23 mouse cellular contexts compared by ENCODE assay signal in the genomic region with DNA sequence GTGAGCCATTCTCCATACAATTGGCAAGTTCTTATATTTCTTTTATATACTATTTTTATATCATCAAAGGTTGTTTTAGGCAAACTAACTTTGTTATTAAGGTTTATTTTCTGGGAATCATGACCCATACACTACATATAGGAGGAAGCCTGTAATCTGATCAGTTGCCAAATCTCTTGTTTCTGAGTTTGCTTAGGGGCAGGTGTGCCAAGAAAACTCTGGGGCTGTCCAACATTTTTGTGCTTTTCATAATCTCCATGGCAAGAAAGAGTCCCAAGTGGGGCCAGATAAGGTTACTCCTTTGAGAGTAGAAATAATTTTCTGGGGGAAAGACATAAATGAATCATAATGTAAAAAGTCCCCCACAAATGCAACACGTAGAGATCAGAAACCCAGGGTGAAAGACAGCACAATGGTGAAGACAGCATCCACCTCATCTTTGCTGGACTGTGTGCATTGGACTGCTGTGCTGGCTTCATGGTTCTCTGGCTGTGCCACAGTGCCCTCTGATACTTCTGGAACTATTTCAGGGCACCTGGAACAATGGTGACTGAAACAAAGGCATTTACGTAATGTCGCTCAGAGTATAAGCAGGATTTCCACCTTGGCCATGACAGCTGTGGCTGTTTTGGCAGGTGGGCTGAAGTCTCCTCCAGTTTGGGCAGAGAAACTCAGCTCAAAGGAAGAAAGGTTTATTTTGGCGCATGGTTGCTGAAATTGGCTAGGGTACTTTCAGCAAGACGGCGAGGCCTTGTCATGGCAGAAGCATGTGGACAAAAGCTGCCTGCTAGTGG. TPM values are rescaled to one million over a fixed set of nuclear protein-coding genes. Genes with fewer than 3 reads are reported as not detected.
"Had no signal": no experiment of that assay in that cellular context is flagged by ENCODE, and none has a peak within 500 bp of the region (broad histone marks: within the 10 kb centered on the region; RNA-seq: fewer than 3 reads in every experiment).

No protein-coding gene starts in this region.

- H3K4me3 ChIP-seq: limb, embryonic 10.5 days; limb, embryonic 13.5 days; liver, embryonic 12.5 days; liver, embryonic 15.5 days had no signal

- DNase-seq: kidney, postnatal 14 days; kidney, postnatal 4 days; layer of hippocampus, adult 9-11 months; liver; lung, adult 18-20 months; midbrain, embryonic 14.5 days; thymus, adult 18-20 months; thymus, postnatal 36 days had no signal

- H3K4me1 ChIP-seq: limb, embryonic 10.5 days; limb, embryonic 13.5 days; liver, embryonic 12.5 days; liver, embryonic 15.5 days had no signal

- H3K27ac ChIP-seq: limb, embryonic 10.5 days; limb, embryonic 13.5 days; liver, embryonic 12.5 days; liver, embryonic 15.5 days had no signal

- H3K9me3 ChIP-seq: limb, embryonic 10.5 days; limb, embryonic 13.5 days; liver, embryonic 12.5 days; liver, embryonic 15.5 days had no signal

- H3K4me2 ChIP-seq: limb, embryonic 13.5 days; liver, embryonic 12.5 days; liver, embryonic 15.5 days; midbrain, embryonic 11.5 days had no signal

- H3K27me3 ChIP-seq: limb, embryonic 13.5 days; liver, embryonic 12.5 days; liver, embryonic 15.5 days had no signal

- H3K36me3 ChIP-seq: limb, embryonic 10.5 days; limb, embryonic 13.5 days; liver, embryonic 12.5 days; liver, embryonic 15.5 days had no signal

- H3K9ac ChIP-seq: limb, embryonic 13.5 days; liver, embryonic 12.5 days; liver, embryonic 15.5 days had no signal

- ATAC-seq: liver, embryonic 12.5 days had no signal

RNA-seq across cellular contexts. Expression of a gene that starts 1.1 kb away (rescaled TPM):
- polyA plus RNA-seq: kidney, embryonic 16.5 days; limb, embryonic 10.5 days; limb, embryonic 13.5 days; liver, embryonic 12.5 days; liver, embryonic 15.5 days; lung, embryonic 16.5 days; midbrain, embryonic 11.5 days; midbrain, embryonic 14.5 days; midbrain, postnatal 0 days; neural tube, embryonic 11.5 days; neural tube, embryonic 14.5 days; small intestine, adult 2 months; spleen, adult 2 months; stomach, embryonic 16.5 days; testis, adult 2 months; urinary bladder, adult 2 months had no signal

RNA-seq across cellular contexts. Expression of a gene that starts 2.6 kb away (rescaled TPM):
- polyA plus RNA-seq: testis, adult 2 months had no signal

RNA-seq across cellular contexts. Expression of a gene that starts 15.8 kb away (rescaled TPM):
- polyA plus RNA-seq: lung, embryonic 16.5 days; midbrain, embryonic 11.5 days; midbrain, postnatal 0 days; testis, adult 2 months had no signal

RNA-seq across cellular contexts. Expression of a gene that starts 57.2 kb away (rescaled TPM):
- polyA plus RNA-seq: midbrain, embryonic 11.5 days; neural tube, embryonic 11.5 days; neural tube, embryonic 14.5 days had no signal
